Mouse (Mus musculus): ENCODE results near the gene Gm19935. TPM values are rescaled to one million over a fixed set of nuclear protein-coding genes. Genes with fewer than 3 reads are reported as not detected.
A peak's percentile ranks its signal among the peaks of the same experiment; 100 is the strongest.

The Gm19935 gene
- polyA plus RNA-seq, 1 experiment from 2014 or later, result not detected

DNA sequence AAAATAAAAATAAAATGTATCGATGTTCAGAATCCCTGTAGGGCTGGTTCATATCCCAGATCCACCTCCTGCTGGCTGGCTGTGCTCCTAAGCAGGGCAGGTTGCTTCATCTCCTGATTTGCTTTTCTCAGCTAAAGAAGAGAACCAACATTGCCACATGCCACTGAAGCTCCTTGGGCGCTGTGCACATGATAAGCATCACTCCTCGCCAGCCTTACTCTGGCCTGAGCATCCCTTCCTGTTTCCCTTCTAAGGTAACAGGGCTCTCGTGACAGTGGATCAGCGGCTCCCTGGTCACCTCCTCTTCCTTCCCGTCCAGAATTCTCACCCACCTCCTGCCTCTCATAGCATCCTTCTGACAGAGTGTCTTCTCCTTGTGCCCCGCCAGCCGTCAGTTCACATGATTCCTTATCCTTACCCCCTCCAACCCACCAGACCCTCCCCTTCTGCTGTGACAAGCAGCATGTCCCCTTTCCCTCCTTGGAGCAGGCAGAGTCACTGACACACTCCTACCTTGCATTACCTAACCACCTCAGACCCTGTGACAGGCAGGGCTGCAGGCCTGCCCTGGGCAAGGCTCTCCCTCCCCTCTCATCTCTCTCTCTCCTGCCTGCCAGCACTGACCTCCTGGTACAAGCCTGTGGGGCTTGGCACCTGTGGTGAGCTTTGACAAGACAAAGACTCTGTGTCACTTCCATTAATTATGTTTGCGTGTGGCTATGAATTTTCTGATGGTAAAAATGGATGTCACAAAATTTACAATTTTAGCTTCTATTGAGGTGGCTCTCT is 27.2 kb upstream of the Gm19935 start:
- Histone ChIP-seq H3K4me3 (no peak overlapping the region), H3K9me3 (no peaks in the 10 kb centered on the region), H3K27me3 (no peaks in the 10 kb centered on the region), H3K4me1 (peaks cover 2% of the 10 kb centered on the region), H3K27ac (replicated peaks) (no peak overlapping the region), H3K36me3 (no peaks in the 10 kb centered on the region), H3K4me2 (replicated peaks) (no peak overlapping the region), H3K9ac (replicated peaks) (no peak overlapping the region)
- WGBS, result 78% methylated on average over 9 of the region's 9 CpGs
- ATAC-seq (ENCODE audit: low FRiP score, low read depth), result no peak

DNA sequence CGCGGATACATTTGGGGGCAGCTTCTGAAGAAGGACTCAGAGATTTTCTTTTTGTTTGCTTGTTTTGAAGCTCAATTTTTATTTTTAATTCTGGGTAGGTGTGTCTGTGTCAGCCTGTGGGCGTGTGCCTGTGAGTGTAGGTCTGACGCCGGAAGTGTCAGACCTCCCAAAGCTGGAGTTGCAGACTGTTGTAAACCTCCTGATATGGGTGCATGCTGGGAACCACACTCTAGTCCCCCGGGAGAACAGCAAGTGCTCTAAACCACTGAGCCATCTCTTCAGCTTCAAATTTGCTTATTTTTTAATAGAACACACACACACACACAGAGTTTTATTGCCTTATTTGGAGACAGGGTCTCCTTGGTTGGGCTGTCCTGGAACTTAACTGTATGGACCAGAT is 25.9 kb upstream of the Gm19935 start:
- H3K36me3 ChIP-seq, result no peaks in the 10 kb centered on the region
- no peak overlapping the region for H3K4me3 ChIP-seq
- H3K9me3 ChIP-seq, result no peaks in the 10 kb centered on the region
- H3K27me3 ChIP-seq, result no peaks in the 10 kb centered on the region
- no peaks in the 10 kb centered on the region for H3K4me1 ChIP-seq
- no peak overlapping the region for H3K9ac ChIP-seq (replicated peaks)
- H3K4me2 ChIP-seq (replicated peaks), result no peak overlapping the region
- H3K27ac ChIP-seq (replicated peaks), result no peak overlapping the region
- ATAC-seq (ENCODE audit: low FRiP score, low read depth), result no peak
- 88% methylated on average over 6 of the region's 6 CpGs for WGBS

GRCm38 (mm10) chr8:90841321-90841720 is 24.1 kb upstream of the Gm19935 start:
- no peak overlapping the region for H3K4me3 ChIP-seq
- no peak overlapping the region for H3K4me2 ChIP-seq (replicated peaks)
- H3K27me3 ChIP-seq, result no peaks in the 10 kb centered on the region
- WGBS, result 69% methylated on average over 13 of the region's 13 CpGs
- H3K36me3 ChIP-seq, result no peaks in the 10 kb centered on the region
- no peak overlapping the region for H3K27ac ChIP-seq (replicated peaks)
- no peaks in the 10 kb centered on the region for H3K4me1 ChIP-seq
- no peaks in the 10 kb centered on the region for H3K9me3 ChIP-seq
- no peak overlapping the region for H3K9ac ChIP-seq (replicated peaks)
- no peak for ATAC-seq (ENCODE audit: low FRiP score, low read depth)

DNA sequence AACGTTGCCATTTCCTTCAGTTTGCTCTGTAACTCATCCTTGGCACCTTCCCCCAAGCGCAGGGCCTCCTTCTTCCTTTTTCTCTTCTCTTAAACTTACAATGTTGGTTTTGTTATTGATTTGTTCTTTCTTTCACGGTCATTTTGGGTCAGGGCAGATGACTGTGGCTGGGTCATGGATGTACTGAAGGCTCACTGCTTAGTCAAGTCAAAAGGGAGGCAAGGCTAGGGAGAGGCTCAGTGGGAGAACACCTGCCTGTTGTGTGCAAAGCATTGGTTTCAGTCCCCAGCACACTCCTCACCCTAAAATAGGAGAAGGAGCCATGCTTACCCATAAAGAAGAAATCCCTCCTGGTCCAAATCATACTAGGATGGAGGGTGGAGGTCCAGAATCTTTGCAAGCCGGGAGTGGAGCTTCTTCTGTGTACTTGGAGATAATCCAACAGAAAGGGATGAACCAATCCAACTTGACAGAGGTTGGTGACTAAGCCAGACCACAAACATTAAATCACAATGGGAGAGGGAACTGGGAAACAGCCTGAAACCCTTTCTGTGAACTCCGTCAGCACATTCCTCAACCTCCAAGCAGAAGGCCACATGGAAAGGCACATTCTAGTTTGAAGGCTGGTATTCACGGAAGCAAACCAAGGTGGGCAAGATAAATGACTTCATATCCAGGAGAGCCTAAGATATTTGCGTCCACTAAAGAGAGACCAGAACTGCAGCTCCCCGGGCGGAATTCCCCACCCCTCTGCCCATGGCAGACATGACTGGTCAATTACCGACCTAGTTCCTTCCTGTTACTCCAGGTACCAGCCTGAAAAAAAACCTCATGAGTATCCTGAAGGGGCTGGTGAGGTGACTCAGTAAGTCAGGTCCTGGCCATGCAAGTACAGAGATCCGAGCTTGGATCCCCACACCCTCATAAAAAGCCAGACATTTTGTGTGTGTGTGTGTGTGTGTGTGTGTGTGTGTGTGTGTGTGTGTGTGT is 22.8 kb upstream of the Gm19935 start:
- H3K9ac ChIP-seq (replicated peaks), result no peak overlapping the region
- no peaks in the 10 kb centered on the region for H3K36me3 ChIP-seq
- ATAC-seq (ENCODE audit: low FRiP score, low read depth), result no peak
- WGBS, result 80% methylated on average over 11 of the region's 11 CpGs
- no peaks in the 10 kb centered on the region for H3K4me1 ChIP-seq
- H3K4me3 ChIP-seq, result no peak overlapping the region
- H3K4me2 ChIP-seq (replicated peaks), result no peak overlapping the region
- no peak overlapping the region for H3K27ac ChIP-seq (replicated peaks)
- no peaks in the 10 kb centered on the region for H3K9me3 ChIP-seq
- H3K27me3 ChIP-seq, result no peaks in the 10 kb centered on the region

DNA sequence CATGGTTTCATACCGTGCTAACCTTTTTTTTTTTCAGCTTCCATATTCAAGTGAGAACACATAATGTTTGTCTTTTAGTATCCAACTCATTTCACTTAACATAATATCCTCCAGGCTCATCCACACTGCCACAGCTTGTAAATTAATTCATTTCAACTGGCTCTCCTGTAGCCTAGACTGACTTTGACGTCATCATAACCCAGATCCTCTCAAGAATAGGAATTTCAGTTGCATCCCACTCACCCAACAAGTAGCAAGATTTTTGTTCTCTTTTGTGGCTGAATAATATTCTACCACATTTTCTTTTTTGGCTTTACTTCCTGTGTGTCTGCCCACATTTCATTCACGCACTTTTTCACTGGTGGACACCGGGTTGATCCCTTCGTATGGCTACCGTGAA is 20.2 kb upstream of the Gm19935 start:
- ATAC-seq (ENCODE audit: low FRiP score, low read depth), result no peak
- no peaks in the 10 kb centered on the region for H3K9me3 ChIP-seq
- H3K9ac ChIP-seq (replicated peaks), result no peak overlapping the region
- H3K4me2 ChIP-seq (replicated peaks), result no peak overlapping the region
- no peaks in the 10 kb centered on the region for H3K27me3 ChIP-seq
- H3K4me1 ChIP-seq, result no peaks in the 10 kb centered on the region
- H3K4me3 ChIP-seq, result no peak overlapping the region
- H3K36me3 ChIP-seq, result no peaks in the 10 kb centered on the region
- no peak overlapping the region for H3K27ac ChIP-seq (replicated peaks)
- WGBS, result 91% methylated on average over 6 of the region's 6 CpGs

- H3K9ac ChIP-seq (replicated peaks), result no peak overlapping the region
- 92% methylated on average over 3 of the region's 3 CpGs for WGBS
- no peaks in the 10 kb centered on the region for H3K27me3 ChIP-seq
- H3K9me3 ChIP-seq, result no peaks in the 10 kb centered on the region
- no peak overlapping the region for H3K27ac ChIP-seq (replicated peaks)
- peaks cover 4% of the 10 kb centered on the region for H3K4me1 ChIP-seq
- H3K4me3 ChIP-seq, result no peak overlapping the region
- ATAC-seq (ENCODE audit: low FRiP score, low read depth), result no peak
- H3K36me3 ChIP-seq, result no peaks in the 10 kb centered on the region
- H3K4me2 ChIP-seq (replicated peaks), result no peak overlapping the region
Measured at GRCm38 (mm10) chr8:90834321-90834672, 17.1 kb upstream of the Gm19935 start.

DNA sequence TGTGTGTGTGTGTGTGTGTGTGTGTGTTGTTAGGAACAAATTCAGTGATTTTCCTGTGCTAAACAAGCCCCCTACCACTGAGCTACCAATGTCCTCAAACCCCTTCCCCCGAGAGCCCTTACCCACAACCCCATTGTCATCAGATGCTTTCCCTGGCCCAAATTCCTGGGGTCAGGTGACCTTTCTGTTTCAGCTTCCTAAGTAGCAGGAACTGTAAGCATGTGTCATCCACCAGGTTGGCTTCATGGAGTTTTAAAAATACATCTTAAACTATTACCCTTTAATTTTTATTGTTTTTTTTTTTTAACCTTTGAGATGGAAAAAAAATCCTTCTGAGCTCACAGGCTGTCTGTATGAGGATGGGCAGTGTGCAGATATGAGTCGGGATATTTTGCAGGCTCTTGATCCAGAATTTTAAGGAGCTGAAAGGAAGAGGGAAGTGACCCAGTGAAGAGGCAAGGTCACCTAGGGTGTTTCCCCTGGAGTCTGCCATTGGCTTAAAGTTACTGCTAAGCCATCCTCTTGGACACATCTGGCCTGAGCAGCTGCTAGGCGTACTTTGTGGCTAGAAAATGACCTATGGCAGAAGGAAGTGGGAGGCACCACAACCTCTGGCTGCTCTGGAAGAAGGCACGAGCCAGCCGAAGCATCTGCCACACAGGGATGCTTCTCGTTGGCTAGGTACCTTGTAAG is 16.6 kb upstream of the Gm19935 start:
- H3K36me3 ChIP-seq, result no peaks in the 10 kb centered on the region
- no peak overlapping the region for H3K4me2 ChIP-seq (replicated peaks)
- no peaks in the 10 kb centered on the region for H3K27me3 ChIP-seq
- H3K9me3 ChIP-seq, result no peaks in the 10 kb centered on the region
- no peak overlapping the region for H3K4me3 ChIP-seq
- WGBS, result 74% methylated on average over 6 of the region's 6 CpGs
- peaks cover 10% of the 10 kb centered on the region for H3K4me1 ChIP-seq
- H3K9ac ChIP-seq (replicated peaks), result no peak overlapping the region
- no peak overlapping the region for H3K27ac ChIP-seq (replicated peaks)
- no peak for ATAC-seq (ENCODE audit: low FRiP score, low read depth)

GRCm38 (mm10) chr8:90832576-90833289 is 15.5 kb upstream of the Gm19935 start:
- no peaks in the 10 kb centered on the region for H3K27me3 ChIP-seq
- H3K9ac ChIP-seq (replicated peaks), result no peak overlapping the region
- H3K36me3 ChIP-seq, result no peaks in the 10 kb centered on the region
- H3K4me3 ChIP-seq, result no peak overlapping the region
- ATAC-seq (ENCODE audit: low FRiP score, low read depth), result no peak
- H3K4me1 ChIP-seq, result peaks cover 17% of the 10 kb centered on the region
- H3K4me2 ChIP-seq (replicated peaks), result no peak overlapping the region
- H3K27ac ChIP-seq (replicated peaks), result no peak overlapping the region
- no peaks in the 10 kb centered on the region for H3K9me3 ChIP-seq
- WGBS, result 42% methylated on average over 5 of the region's 5 CpGs

DNA sequence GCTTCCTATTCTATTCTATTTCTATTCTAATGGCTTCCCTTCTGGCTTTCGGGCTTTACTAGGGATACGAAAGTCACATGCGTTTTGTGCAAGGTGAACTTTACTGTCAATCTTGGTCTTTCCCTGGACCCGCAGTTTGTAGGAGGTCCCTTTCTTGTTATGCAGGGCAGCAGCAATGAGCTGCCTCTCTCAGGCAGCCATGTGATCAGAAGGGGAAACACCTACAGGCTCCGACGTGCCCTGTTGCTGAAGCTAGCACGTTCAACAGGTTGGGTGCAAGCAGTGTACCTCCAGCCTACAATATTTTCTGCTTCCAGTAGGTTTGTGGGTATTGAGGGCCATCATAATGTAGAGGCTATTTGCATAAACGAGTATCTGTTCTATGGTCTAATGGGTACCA is 13.8 kb upstream of the Gm19935 start:
- H3K4me1 ChIP-seq, result peaks cover 17% of the 10 kb centered on the region
- ATAC-seq (ENCODE audit: low FRiP score, low read depth), result no peak
- H3K27me3 ChIP-seq, result no peaks in the 10 kb centered on the region
- H3K9ac ChIP-seq (replicated peaks), result no peak overlapping the region
- no peaks in the 10 kb centered on the region for H3K9me3 ChIP-seq
- no peak overlapping the region for H3K27ac ChIP-seq (replicated peaks)
- no peak overlapping the region for H3K4me3 ChIP-seq
- no peaks in the 10 kb centered on the region for H3K36me3 ChIP-seq
- no peak overlapping the region for H3K4me2 ChIP-seq (replicated peaks)
- WGBS, result 72% methylated on average over 8 of the region's 8 CpGs

DNA sequence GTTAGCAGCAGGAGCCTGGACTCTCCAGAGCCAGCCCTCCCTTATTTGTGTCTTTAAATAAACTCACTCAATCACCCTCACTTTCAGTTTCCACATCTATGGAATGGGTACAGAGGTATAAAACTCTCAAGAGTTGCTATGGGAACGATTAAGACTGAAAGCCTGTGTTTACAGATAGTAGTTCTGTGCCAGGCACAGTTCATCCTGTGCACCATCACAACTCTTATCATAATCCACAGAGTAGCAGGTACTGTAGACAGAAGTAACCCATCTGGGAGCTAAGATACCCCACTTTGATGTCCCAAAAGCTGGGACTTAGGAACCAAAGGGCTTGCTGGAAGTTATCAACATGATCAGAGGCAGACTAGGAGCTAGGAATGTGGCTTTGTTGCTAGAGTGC is 12.6 kb upstream of the Gm19935 start:
- no peak for ATAC-seq (ENCODE audit: low FRiP score, low read depth)
- H3K36me3 ChIP-seq, result no peaks in the 10 kb centered on the region
- H3K9me3 ChIP-seq, result no peaks in the 10 kb centered on the region
- no peak overlapping the region for H3K27ac ChIP-seq (replicated peaks)
- H3K9ac ChIP-seq (replicated peaks), result no peak overlapping the region
- 88% methylated on average over 1 of the region's 1 CpGs for WGBS
- peak overlapping the region; percentile 70 for H3K4me2 ChIP-seq (replicated peaks)
- peaks cover 17% of the 10 kb centered on the region for H3K4me1 ChIP-seq
- no peaks in the 10 kb centered on the region for H3K27me3 ChIP-seq
- no peak overlapping the region for H3K4me3 ChIP-seq

GRCm38 (mm10) chr8:90828987-90829740 is 12.0 kb upstream of the Gm19935 start:
- H3K9ac ChIP-seq (replicated peaks), result peak overlapping the region; percentile 60
- H3K4me3 ChIP-seq, result peak overlapping the region; percentile 48
- H3K4me2 ChIP-seq (replicated peaks), result peak overlapping the region; percentile 70
- H3K4me1 ChIP-seq, result peaks cover 17% of the 10 kb centered on the region
- peak overlapping the region; percentile 8; the same call in 1 of the 2 replicates for H3K27ac ChIP-seq (replicated peaks)
- WGBS, result 5% methylated on average over 11 of the region's 11 CpGs
- H3K36me3 ChIP-seq, result no peaks in the 10 kb centered on the region
- H3K27me3 ChIP-seq, result no peaks in the 10 kb centered on the region
- peak; percentile 69 for ATAC-seq (ENCODE audit: low FRiP score, low read depth)
- no peaks in the 10 kb centered on the region for H3K9me3 ChIP-seq

All from midbrain, embryonic 12.5 days (tissue).